Mouse (Mus musculus) layer of hippocampus, adult 9-10 months (tissue): ENCODE results near the gene Abtb2.

ENCODE experiments used
- DNase-seq: peaks from one replicate; pipeline ENCODE4 v3.0.0; 2022; ENCODE audit warnings: low spot score

Gene Abtb2

DNA sequence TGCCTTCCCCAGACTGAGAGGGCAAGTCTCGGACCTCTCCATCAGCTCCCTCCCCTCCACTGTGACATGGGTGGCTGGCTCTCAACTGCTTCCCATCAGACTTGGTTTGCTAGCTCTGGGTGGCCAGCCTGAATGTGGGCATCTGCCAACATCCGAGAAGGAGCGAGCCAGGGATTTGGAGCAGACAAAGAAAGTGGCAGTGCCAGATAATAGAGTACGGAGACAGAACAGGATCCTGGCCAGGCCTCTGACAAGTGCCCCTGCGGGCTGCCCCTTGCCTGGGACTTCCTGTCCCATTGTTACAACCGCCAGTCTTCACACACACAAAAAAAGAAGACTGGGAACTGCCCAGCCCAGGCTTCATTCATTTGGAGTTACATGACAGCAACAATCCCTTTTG lies 124.3 kb downstream of the Abtb2 start:
- DNase-seq = no peak

DNA sequence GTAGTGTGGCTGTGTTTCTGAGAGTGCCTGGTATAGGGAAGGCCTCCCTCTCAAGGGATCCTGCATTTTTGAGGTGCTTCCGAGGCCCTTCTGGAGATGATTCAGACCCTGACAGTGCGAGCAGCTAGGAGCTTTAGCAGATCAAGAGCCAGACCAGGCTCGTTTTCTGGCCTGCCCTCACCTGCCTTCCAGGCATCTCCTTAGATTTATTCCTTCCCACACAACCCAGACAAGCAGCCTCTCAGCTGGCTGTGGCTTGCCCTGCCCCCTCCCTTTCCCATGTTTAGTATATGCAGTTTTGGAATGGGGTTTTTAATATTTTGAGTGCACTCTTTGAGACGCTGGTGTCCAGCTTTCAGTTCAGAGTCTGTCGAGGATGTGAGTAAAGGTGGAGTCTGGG lies 124.7 kb downstream of the Abtb2 start:
- DNase-seq = no peak

DNA sequence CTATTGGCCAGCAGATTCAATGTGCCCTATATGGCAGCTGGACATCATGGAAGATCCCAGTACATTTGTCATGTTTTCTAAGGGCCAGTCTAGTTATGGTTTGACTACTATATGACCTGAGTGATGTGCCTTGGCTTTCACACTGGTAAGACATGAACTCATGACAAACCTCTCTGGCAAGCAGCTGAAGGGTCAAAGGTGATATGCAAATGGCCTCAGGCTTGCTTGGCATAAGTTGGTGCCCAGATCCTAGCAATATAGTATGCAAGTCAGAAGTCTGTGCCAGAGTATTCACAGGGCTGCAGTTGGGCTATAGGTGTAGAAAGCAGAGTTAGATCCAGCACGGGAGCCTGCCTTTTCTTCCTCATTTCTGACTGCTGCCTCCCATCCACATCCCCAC lies 125.2 kb downstream of the Abtb2 start:
- no peak for DNase-seq

DNA sequence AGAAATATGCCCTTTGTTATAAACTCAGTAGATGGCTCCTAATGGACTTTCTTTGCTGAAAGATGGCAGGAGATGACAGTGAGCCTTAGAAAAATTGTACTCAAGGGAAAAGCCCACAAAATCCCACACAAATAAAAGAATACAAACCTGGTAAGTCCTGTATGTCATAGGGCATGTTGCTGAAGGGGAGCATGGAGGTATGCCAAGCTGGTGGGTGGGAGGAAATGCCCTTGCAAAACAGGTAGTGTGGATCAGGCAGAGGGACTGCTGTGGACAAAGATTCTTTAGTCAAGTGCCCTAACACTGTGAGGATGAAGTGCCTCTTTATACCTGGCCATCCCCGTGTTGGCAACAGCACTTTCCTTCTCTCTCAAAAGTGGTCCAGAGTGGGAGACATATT lies 126.7 kb downstream of the Abtb2 start:
- DNase-seq = no peak

DNA sequence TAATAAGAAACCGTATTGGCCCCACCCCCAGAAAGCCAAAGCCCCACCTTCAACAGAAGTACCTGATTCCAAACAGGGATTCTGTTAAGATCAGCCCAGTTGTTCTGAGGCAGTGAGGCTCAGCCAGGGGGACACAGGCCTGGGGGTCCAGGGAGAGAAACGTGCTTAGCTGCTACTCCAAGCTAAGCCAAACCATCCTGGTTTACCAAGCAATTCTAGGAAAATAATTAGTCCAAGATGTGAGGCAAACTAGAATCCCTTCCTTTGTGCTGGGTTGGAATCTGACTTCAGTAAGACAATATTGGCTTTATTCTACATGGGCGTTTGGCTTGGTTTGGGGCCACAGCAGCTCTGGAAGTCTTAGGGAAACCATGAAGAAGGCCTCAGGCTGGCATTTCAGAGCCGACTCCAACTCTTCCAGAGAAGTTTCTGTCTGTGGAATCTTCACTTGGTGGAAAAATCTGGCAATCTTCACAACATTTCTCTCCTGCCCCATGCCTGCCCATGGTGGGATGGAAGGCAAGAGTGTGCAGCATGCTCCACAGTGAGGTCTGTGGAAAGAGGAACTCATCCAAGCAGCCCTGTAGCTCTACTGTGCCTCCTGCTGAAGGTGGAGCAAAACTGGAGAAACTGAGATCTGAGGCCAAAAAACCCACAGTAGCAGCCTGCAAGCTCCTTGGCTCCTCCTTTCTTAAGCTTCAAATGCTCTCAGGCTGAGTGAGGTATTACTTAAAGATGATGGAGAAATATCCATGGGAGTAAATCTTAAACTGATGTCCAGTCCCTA lies 128.9 kb downstream of the Abtb2 start:
- no peak for DNase-seq

DNA sequence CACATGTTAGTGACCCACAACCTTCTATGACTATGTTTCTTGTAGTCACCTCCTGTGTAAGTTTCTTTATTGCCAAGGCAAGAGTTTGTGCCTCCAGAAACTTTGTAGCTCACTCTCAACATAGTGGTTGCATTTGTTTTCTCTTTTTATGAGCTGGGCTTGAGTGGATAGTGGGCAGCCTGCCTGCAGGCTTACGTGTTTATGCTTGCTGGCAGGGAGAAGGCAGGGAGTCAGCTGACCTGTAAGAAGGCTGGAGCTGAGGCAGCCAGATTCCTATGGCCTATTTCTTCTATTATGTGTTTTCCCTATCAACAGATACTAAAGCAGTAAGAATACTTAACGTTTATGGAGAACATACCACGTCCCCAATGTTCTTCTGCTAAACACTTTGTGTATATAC lies 130.1 kb downstream of the Abtb2 start:
- no peak for DNase-seq

DNA sequence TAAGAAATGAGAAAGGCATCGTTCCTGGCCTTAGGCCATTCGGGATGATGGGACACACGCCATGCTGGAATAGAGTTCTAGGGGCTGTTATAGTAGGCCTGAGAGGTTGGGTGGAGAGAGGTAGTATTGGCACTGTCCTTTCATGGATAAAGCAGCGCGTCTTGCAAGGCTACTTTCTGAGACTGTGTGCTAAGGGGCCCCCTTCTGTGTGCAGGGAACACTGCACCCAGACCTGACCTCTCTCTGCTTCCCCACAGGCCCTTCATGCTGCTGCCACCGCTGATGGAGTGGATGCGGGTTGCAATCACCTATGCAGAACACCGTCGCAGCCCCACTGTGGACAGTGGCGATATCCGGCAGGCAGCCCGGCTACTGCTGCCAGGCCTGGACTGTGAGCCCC lies 134.4 kb downstream of the Abtb2 start:
- DNase-seq = no peak

DNA sequence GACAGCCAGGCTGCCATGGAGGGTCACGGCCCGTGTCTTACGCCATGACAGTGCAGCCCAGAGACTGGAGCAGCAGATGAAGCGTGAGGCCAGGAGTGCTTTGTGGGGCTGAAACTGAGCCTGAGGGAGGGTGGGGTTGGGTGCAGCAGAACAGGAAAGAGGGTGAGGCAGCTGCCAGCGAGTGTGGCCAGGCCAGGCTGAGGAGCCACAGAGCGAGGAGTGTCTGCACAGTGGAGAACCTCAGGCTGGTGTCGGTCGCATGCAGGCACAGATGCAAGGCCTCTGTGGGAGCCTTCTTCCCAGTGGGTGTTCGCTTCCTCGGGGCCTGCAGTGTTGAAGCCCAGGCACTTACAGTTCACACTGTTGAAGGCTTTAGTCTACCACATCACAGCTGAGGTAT lies 137.2 kb downstream of the Abtb2 start:
- DNase-seq = no peak

DNA sequence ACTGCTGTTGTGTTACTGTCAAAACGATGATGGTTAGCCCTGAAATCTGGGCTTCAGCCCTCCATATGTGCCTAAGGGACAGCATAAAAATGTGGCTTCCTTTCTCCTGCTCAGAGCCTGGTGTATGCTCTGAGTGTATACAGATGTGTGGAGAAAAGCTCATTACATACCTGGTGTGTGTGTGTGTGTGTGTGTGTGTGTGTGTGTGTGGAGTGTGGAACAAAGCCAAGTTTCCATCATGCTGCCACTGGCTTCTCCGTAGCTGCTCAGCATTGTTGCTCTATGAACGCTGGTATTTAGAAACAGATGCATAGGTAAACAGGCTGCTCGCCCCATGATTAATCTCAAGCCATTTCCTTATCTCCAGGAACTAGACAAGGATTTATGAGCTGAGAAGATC lies 137.8 kb downstream of the Abtb2 start:
- DNase-seq = no peak

DNA sequence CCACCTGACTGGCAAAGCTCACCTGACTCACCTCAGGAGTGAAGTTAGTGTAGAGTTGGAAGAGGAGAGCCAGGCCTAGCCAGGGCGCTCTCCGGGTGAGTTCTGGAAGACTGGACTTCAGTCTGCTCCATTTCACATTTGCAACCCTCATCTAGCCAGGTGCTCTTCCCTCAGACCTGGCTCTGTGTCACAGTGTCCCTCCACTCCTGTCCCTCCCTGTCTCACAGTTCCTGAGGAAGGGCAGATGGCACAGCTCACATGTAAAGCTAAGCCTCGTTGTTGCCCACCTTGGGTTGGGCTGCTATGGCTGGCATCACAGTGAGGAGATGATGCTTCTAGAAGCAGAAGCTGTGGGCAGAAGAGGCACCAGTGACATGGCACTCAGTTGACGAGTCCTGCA lies 139.7 kb downstream of the Abtb2 start:
- DNase-seq = no peak

DNA sequence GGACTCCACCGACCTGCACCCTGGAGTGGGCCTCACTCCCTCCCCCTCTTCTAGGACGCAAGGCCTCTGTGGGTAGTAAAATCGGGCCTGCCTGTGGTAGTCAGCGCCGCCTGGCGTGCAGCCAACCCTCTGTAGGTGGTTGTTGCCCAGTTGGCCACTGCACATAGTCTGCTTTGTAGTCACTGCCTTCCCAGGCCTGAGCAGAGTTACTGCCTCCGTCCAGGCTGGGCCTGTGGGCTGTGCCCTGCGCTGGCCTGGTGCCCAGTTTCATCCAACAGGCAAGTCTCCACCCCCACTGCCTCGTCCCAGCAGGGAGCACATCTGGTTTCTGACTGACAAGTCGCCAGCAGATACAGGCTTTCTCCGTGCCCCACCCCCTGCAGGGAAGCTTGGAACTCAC lies 140.1 kb downstream of the Abtb2 start:
- DNase-seq = peak; percentile 21

DNA sequence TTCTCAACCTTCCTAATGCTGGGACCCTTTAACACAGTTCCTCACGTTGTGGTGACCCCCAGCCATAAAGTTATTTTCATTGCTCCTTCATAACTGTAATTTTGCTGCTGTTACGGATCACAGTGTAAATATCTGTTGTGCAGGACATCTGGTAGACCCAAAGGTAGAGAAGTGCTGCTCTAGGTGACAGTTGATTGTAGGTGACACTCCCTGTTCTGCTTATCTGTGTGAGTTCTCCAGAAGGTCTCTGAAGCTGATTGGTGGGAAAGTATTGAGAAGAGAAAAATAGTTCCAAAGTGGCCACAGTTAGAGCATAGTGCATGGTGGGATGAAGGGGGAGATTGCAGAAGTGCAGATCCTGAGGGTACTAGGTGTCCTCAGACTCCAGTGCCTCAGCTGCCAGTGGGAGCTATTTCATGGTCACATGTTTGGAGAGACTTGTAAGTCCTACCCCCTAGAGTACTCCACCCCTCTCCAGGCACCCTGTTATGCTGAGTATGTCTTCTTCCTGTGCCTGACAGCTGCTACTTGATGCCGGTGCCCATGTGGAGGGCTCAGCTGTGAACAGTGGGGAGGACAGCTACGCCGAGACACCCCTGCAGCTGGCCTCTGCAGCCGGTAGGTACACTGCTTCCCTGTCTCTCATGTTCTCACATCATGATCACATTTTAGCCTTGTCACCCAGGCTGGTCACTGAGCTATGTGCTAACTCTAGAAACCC lies 141.1 kb downstream of the Abtb2 start:
- no peak for DNase-seq

DNA sequence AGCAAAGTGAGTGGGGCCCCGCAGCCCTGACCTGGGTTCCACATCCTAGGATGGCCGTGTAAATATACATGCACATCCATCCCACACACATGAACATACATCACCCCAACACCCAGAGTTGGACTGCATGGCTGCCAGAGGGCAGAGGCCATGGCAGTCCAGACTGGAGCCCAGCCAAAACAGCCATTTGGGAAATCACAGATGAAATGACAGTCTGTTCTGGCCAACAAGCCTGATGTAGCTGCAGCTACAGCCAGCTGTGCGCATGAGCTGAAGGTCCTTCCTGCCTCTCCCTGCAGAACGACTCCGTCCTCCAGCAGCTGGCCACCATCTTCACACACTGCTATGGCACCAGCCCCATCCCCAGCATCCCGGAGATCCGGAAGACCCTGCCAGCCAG lies 144.7 kb downstream of the Abtb2 start:
- DNase-seq = no peak

DNA sequence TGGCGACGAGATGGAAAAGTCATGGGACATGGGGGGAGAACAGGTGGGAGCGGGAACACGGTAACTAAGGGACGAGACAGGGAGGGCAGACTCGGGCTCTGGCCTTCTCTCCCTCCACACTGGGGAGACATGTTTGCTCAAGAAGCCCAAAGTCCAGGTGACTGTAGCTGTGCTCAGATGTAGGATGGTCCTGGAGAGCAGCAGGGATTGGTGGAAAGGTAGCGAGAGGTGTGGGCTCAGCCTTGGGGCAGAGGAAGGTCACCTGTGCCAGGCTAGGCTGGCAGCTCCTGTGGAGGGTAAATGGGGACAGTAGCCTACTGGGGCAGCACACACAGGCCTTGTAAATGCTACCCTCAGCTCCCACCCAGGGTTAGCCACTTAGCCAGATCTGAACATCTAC lies 147.7 kb downstream of the Abtb2 start:
- no peak for DNase-seq

DNA sequence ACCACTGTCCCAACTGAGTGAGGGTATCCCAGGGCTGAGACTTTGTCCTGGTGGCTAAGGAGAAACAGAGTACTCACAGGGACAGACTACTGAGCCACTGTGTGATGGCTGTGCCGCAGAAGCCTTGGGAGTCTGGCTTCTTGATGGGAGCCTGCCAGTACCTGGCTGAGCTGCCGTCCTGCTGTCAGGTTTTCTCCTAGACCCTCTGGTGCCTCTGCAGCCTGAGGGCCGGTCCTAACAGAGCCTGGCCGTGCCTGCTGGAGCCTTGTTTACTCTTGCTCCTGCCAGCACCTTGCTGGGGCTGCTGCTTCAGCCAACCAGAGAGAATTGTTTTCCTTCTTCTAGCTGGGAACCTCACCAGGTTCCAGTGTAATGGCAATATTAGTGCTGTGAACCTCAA lies 148.3 kb downstream of the Abtb2 start:
- DNase-seq = no peak

DNA sequence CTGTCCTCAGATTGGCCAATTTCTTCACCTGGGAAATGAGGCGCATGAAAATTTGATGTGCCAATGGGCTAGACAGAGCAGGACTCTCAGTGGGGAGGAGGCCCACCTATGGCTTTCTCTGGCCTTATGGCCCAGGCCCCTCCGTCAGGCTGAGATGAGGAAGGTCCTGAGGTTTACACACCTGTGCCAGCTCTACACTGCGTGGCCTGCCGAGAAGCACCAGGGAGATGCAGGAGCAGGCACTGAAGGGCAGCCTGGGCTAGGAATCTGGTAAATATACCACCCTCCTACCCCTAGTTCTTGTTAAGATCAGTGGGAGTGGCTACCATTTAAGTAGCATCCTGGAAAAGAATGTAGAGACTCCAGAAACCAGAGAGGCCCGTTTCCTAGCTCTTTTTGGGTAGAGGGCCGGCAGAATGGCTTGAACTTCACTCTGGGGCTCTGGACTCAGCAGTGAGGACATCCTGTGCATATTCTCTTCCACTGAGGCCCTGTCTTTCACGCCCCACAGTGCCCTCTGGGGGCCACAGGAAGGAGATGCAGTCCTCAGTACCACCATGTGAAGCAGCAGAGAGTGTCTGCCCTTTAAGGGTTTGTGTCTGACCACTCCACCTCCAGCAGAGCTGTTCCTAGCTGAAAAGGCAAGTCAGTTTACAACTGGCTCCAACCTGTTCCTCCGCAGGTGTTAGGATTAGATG lies 152.6 kb downstream of the Abtb2 start:
- peak; percentile 26 for DNase-seq

DNA sequence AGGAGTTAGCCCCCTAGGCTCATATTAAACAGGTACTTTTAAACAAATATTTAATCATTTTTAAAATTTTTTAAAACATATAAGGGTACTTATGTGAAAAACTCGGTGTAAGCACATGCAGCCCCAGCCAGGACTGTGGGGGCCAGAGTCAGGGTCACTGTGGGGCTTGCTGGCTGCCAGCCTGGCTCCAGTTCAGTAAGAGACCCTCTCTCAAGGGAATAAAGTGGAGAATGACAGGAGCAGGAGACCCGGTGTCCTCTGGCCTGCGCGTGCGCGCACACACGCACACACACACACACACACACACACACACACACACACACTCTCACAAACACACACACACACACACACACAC lies 153.2 kb downstream of the Abtb2 start:
- DNase-seq = no peak

DNA sequence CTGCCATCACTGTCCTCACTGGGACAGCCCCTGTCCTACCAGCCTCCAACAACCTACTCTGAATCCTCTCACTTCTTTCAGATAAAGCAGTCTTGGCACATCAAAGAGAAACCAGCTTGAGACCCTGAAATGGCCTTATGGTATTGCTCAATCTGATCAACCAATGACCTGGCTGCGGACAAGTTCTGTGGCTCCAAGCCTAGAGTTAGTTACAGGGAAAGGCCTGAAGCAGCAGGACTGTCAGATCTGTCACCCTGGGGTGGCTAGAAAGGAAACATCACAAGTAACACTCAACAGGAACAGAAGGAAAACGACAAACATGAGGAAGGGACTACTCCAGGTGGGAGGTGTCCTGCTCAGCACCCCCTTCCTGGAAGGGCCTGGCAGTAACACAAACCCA lies 158.4 kb downstream of the Abtb2 start:
- DNase-seq = no peak

DNA sequence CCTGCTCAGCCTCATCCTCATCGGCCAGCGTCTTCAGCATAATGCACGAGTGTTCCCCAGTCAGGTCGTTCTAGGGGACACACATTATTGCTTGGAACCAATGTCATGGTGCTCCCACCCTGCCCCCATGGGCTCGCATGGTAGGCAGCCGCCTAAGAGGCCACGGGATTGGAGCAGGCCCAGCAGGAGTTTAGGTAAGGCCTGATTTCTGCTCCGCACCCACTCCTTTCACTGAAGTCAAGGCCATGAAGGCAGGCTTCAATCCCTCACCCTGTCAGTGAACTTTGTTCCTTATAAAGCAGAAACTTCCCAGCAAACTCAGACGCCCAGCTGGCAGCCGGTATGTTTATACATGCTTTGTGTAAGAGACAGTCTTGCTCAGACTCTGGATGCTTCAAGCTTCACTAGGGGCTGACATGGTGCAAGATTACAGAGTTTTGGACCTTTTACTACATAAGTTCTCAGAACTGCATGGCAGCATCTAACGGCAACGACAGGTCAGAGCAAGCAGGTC lies 162.0 kb downstream of the Abtb2 start:
- DNase-seq = no peak

DNA sequence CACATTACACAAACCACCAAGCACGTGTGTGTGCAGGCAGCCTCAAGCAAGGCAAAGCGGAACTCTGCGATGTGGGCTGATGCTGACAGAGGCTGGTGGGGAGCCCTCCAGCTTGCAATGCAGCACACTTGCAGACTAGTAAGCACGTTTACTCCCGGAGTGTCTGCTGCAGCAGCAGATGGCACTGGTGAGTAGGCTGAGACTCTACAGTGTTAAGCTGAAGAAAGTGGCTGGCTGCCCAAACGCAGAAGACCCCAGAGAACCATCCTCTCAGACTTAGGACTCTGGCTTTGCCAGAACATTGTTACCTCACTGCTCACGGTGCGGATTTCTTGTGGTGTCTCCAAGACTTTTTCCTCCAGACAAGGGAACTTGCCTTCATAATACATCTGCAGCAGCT lies 164.9 kb downstream of the Abtb2 start:
- peak; percentile 18 for DNase-seq

DNA sequence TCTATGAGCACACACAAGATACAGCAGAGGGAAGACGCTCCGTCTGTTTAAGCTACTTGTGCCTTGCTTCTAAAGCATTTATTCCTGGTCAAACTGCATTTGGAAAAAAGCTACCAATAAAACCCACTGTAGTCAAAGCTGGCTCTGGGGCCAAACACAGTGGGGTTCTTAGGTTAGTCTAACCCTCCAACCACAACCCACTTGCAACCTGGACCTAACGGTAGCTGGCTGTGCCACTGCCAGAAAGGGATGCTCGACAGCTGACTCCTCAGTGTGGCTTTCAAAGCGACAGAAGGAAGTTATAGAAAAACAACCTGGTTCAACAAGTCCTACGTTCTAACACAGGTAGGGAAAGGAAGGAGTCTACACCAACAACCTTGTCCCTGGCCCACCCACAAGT lies 165.3 kb downstream of the Abtb2 start:
- no peak for DNase-seq

DNA sequence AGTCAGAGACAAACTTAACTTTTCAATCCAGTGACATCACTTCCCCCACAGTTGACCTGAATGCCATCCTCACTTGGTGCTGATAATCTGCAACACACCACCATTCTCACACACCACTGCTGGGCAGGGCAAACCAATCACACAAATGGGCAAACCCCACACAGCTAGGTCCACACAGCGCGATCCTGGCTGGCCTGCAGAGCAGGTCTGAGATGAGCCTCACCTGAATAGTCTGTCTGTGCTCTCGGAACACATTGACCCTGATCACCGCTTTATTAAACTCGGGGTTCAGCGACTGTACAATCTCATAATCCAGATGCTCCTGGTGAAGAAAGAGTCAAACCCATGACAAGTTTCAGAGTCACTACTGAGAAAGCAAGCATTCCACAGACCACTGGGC lies 176.7 kb downstream of the Abtb2 start:
- no peak for DNase-seq

DNA sequence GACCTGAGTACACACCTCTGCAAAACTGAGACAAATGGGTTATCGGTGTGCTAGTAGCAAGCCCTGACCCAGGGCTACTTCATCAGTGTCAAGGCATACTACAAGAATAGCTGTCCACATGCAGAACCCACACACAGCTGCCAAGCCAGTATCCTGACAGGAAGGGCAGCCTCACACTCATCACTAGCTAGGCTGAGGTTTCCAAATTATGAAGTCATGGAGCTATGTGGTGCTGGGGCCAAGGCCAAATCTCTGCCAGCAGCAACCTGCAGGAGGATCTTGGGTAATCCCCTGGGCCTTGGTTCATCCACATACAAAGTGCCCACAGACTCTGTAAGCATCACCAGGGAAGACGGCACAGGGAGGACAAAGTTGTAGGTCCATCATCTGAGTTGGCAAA lies 177.4 kb downstream of the Abtb2 start:
- DNase-seq = no peak
